Mouse (Mus musculus) heart, postnatal 36 days (tissue): ENCODE measurements around the gene Vhl. TPM values are rescaled to one million over a fixed set of nuclear protein-coding genes. Genes with fewer than 3 reads are reported as not detected.
"Not testable (repeated sequence)": the region's sequence is repeated elsewhere in the genome, so short reads cannot be mapped to it uniquely, and the experiment has no call there.

Source experiments
- DNase-seq, 2 experiments: peaks; one replicate each; pipeline ENCODE4 v3.0.0; 2021 to 2022
- intact Hi-C: fragments of 180-260 bp; cut with DNase I; formaldehyde crosslinking; loops from one replicate; pipeline ENCODE4 v1.15.1; 2025
- total RNA-seq, 2 experiments: library from RNA; stranded (reverse); gene quantifications; 2 replicates each; pipeline ENCODE4 v1.2.3; 2021

Gene Vhl
- total RNA-seq, 2 experiments from 2014 or later = 10.5 to 13.8 TPM

DNA sequence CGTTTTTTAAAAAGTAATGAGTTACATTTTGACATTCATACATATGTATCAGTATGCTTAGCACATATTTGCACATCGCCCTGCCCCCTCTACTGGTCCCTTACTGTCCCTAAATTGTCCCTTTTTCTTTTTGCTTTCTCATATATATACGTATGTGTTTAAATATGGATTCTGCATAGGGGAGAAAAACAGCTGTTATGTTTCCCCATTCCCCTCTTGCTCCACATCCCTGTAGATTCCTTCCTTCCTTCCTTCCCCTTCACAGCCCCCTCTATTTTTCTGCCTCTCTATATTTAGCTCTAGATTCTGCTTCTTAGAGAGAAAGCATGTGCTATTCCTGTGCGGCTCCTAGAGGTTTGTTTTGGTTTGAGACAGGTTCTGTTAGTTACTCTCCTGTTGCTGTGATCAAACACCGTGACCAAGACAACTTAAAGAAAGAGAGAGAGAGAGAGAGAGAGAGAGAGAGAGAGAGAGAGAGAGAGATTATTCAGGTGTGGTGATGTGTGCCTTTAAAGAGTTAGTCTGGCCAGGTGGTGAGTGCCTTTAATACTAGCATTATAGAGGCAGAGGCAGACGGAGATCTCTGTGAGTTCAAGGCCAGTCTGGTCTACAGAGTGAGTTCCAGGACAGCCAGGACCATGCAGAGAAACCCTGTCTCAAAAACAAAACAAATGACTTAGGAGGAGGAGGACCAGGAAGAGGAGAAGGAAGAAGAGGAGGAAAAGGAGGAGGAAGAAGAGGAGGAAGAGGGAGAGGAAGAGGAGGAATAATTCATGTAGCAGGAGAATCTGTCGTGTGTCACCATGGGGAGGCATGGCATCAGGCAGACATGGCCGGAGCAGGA, 36.1 kb downstream of the Vhl start:
- no peak for DNase-seq
- intact Hi-C loops = no loop called here

DNA sequence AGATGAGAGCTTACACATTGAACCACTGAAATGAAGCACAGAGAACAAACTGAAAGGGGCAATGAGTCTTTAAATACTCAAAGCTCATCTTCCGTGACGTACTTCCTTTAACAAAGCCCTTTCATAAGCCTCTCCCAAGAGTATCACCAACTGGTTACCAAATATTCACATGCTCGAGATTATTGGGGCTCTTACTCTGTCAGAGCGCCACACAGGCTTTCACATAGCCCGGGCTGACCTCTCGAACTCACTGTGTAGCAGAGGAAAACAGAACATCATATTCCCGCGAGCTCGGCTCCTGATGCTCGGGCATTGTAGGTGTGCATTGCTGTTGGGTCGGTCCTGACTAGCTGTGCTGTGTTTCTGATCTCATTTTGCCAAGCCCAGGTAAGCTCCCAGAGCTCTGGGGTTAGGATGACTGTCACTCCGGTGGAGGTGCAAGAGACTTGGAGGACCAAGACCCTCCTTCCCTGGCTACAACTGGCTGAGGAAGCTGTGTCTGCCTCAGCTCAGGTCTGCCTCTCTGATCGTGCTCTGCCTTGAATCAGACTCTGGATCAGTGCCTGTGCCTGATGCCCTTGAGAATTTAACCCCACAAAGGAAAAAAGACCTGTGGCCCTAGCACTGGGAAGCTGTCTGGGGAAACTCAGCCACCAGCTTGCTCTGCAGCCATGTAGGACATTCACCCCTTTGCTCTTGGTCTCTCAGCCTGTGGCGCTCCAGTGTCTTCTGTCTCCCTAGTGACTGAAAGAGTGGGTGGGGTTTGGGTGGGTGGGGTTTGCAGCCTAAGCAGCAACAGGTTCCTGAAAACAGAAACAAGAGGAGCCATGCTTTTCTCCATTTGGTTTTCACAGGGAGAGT, 37.0 kb downstream of the Vhl start:
- DNase-seq = no peak
- intact Hi-C loops = no loop called here

DNA sequence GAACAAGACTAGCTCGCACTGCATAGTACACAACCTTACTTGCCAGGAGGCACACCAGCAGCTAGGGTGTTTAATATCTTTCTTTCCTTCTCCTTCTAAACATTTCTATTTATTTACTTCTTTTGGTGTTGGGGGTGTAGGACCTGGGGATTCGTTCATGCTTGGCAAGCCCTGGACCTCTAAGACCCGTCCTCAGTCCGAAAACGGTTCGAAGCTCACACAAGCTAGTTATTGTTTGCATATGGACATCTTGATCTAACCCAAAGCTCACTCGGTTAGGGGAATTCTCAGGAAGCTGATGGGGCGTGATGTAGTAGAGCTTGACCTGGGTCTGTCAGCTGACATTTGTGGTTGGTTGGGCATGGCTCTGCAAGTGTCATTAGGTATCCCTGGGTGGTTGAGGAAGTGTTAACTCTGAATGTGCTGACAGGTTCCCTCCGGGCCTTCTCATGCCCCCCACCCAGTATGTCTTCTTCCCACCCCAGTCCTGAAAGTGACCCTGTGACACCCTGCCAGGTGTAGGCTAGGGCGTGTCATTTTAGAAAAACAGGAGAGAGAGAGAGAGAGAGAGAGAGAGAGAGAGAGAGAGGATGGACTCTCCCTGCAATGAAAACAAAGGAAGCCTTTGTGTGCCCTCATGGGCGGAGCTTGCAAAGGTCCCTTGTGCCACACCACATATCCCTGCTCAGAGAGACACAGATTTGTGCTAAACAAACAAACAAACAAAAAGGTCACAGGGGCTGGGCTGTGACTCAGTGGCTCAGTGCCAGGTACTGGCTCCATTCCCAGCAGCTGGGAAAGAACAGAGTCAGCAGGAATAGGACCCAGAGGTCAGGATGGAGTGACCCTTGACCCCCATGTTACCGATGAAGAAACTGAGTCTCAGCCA, 37.8 kb downstream of the Vhl start:
- intact Hi-C loops = no loop called here
- peak in 1 of 2 experiments; percentile 65 for DNase-seq

DNA sequence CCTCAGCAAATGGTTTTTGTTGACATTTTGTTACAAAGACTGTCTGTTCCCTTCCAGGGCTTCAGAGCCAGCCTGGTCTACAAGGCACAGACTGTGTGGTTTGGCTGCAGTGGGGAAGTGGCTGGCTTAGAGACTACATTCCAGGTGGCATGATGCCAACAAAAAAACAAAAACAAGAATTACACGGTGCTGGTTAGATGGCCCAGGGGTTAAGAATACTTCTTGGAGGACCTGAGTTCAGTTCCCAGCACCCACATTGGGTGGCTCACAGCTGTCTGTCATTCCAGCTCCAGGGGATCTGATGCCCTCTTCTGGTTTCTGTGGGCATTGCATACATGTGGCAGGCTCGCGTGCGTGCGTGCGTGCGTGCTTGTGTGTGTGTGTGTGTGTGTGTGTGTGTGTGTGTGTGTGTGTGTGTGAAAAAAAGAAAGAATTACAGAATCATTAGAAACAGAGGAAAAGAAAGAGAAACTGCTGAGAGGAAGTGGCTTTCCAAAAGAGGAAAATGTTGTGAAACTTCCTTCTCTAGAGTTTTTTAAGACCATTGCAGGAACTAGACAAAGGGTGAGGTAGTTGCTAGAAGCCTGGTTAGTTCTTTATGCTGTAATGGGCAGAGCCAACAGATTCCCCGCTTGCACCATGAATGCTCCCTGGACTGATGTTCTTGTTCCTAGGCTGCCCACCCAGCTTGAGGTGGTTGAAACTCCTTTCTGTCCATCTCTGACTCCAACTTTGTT, 39.4 kb downstream of the Vhl start:
- intact Hi-C loops = no loop called here
- DNase-seq = no peak

DNA sequence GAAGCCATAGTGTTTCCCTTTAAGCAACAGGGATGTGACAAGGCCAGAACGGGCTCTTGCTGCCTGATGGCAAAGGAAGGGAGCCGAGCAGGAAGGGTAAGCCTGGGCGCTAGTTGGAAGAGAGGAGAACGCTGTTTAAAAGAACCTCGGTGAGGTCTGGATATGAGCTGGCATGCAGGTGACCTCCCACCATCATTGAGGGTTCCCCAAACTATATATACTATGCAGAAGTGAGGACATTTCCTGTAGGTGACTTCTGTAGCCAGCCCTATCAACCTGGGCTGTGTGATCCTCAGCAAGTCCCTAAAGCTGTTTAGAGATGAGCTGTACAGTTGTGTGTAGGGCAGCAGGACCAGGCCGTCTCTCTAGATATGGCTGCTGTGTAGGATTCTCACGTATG, 40.5 kb downstream of the Vhl start:
- no peak for DNase-seq
- intact Hi-C loops = no loop called here

DNA sequence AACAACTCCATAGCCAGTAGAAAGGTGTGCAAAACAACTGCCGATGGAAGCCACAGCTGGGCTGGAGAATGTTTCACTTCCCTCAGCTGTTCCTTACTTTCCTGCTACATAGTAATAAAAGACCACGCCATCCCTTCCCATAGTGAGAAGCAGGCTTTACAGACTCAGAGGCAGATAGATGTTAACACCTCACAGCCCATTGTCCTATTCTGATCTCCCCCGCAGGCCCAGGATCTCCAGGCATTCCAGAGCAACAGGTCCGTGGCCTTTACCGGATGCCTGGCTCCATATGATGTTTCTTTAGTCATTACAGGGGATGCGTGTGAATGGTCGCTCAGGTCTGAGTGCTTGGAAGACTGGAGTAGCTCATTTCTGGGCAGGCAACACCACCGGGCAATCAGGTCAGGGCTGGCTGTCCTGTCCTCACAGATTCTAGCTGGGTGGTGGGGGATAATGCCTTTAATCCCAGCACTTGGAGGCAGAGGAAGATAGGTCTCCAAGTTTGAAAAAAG, 43.9 kb downstream of the Vhl start:
- DNase-seq = no peak
- intact Hi-C loops = loop anchor here (2.0 kb wide), 1 partner anchor 23 kb away; no protein-coding TSS in a partner anchor

DNA sequence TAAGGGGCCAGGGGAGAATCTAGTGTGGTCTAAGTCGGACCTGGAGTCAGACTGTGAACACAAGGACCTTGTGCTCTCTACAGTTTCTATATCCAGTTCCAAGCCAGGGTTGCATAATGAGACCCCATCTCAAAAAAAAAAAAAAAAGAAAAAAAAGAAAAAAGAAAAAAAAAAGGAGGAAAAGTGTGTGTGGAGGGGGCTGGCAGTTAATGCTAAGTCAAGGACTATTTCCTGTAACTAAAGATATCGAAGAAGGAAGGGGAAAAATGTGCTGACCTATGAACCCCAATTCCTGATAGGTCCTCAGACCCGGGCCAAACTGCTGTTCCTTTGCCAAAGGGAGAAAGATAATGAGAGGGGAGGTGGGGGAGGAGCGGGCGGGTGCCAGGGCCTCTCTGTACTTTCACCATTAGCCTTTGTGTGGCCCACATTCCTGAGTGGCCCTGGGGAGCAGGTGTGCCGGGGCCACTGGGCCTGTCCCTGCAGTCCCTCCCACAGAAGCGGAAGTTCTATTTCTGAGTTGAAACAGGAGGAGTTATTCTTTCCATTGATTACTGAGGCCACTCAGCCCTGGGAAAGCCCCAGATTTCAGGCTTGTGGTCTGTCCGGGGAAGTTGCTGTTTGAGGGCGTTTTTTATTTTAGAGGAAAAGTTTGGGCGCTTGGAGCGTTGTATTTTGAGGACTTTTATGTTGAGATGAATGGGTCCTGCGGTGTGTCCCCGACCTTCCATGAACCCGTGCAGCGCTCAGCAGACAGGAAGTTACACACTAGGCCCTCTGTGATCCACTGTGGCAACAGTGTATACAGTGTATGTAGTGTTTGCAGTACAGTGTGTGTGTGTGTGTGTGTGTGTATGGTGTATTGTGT, 44.8 kb downstream of the Vhl start:
- intact Hi-C loops = loop anchor here (2.0 kb wide), 1 partner anchor 24 kb away; no protein-coding TSS in a partner anchor

DNA sequence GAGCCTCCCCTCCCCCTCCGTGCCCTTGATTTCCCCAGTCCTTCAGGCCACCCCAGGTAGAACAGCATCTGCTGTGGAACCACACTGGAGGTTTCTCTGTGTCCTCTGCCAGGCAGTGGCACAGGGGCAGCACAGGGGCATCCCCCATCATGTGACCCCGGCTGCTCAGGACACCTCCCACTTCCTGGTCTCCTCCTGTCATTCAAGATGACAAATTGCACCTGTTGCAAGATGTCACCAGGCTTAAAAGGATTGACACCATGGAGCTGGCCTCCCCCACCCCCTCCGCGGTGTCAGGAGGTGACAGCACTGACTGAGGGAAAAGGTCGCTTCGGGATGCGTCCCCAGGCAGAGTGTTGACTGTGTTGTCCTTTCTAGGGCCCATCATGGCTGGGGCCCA, 46.1 kb downstream of the Vhl start:
- no peak for DNase-seq
- intact Hi-C loops = loop anchor here (2.0 kb wide), 1 partner anchor 25 kb away; no protein-coding TSS in a partner anchor

More for the DNA sequence above, 44.8 kb downstream of the Vhl start:
- peak; percentile 54 to 61 for DNase-seq

DNA sequence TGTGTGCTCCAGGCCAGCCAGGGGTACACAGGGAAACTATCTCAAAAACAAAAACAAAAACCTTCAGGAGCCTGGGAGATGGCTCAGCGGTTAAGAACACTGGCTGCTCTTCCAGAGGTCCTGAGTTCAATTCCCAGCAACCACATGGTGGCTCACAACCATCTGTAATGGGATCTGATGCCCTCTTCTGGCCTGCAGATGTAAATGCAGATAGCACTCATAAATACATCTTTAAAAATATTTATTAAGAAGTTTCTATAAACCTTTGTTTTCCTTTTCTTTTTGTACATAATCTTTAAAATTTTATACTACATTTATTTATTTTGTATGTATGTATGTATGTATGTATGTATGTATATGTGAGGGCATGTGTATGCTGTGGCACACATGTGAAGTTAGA, 48.3 kb downstream of the Vhl start:
- DNase-seq, intact Hi-C loops: not testable (repeated sequence)

DNA sequence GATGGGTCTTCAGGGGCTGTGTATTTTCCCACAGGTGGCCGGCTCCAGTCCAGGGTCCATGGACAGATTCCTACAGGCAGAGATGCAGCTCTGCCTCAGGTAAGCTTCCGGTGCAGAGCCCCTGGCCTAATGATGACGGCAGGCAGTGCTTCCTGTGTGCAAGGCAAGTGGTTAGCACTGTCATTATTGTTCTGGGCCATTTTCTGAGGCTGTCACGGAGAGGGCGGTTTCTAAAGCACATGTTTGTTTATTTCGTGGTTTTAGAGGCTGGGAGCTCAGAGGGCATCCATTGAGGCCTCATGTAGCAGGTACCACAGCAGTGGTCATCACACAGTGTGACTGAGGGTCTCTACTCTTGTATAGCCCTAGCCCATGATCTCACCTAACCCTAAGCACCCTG, 49.2 kb downstream of the Vhl start:
- intact Hi-C loops = no loop called here
- DNase-seq = no peak

DNA sequence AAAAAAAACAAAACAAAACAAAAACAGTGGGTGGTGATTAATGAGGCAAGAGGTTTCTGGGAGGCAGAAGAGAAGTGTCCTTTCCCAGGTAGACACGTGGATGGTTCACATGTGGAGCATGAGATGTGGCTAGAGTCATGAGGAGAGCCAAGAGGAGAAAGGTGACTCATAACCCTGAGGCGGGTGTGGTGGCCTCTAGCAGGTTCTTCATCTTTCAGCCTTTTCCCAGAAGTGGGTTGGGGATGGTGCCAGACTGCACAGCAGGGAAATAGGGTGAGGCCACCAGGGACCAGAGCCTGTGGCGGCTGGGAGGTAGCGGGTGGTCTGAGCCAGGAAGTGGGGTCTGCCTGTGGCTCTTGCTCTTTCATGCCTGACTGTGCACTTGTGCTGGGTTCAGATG, 51.5 kb downstream of the Vhl start:
- no peak for DNase-seq
- intact Hi-C loops = no loop called here

DNA sequence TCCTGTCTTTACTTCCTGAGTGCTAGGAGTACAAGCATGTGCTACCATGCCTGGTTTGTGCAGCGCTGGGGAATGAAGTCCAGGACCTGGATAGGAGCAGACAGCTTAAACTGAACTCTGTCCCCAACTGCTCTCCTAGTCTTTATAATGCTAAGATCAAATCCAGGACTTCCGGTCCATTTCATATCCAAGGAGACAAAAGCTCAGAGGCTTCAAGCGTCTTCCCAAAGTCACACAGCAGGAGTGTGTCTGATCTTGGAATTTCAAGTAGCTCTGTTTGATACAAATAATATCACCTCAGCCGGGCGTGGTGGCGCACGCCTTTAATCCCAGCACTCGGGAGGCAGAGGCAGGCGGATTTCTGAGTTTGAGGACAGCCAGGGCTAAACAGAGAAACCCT, 52.2 kb downstream of the Vhl start:
- intact Hi-C loops = no loop called here

DNA sequence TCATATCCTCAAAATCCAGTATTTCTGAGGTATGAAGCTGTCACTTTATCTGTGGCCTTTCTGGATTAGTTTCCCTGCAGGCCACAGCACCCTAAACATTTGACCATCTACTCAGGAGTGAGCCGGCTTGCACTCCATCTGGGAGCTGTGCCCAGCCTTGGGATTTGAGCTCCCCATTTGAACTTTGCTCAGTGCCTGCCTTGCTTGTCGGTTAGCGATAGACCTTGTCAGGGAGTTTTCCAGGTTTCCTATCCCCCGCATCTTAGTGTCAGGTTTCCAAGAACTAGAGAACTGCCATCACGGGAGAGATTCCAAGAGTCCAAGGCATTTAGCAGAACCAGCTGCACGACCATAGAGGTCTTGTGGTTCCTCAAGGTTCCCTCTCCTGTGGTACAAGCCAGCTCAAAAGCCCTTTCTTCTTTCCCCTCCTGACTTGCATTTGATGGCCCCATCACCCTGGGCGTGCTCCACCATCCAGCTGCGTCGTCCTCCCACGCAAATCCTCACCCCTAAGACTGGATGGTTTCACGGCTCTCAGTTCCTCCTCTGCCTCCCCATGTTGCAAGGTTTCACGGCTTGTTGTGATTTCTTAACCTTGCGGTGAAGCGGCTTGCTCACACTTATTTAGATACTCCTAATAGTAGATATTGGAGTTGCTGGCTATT, 53.4 kb downstream of the Vhl start:
- intact Hi-C loops = no loop called here
- DNase-seq = no peak

More for the DNA sequence above, 52.2 kb downstream of the Vhl start:
- DNase-seq = no peak

DNA sequence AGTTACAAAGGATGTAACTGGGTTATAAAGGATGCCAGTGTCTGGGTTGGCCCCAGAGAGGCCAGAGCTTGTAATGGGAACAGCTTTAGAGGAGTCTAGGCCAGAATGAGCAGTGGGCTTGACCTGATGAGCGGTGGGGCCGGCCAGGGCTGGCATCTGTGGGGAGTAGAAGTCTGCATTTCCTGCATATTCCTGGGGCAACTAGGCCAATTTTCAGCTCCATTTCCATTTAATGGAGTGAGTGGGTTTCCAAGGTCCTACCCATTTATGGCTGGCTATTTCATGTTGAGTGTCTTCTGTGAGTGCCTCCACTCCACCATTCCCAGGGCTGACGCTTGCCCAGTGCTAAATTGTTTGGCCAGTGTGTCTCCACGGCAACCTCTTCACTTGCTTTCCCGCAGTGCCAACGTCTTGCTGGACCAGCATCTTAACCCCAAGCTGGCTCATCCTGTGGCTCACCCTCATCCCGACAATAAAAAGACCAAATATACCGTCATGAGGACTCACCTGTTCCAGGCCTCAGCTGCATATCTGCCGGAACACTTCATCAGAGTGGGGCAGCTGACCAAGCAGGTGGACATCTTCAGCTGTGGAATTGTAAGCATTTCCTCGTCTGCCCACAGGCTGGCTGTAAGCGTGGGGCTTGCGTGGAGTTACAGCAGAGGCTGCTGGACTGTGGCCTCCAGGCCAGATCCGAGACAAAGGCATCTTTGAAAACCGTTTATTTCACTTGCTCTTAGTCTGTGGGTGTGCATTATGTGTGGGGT, 54.7 kb downstream of the Vhl start:
- intact Hi-C loops = no loop called here
- no peak for DNase-seq

DNA sequence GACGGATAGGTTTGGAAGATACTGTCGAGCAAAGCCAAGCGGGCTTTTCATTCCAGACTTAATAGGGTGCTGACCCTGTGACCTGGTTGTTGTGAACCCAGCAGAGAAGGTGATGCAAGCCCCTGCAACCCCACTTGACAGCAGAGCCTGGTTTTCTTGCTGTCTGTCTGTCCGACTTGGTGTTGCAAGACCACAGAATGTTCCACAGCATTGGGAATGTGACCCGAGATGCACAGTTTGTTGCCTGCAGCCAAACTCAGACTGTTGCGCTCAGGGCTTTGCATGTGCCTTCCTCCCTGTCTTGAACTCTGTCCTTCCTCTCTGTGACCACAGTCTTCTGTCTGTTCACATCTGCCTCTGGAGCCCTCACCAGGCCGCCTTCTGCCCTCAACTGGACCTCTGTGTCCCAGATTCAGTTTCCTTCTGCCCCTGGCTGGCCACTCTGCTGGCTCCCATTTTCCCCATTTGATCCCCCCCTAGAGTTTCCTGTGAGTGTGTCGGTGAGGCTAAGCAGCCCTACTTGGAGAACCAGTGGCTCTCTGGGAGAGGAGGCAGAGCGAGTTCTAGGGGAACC, 56.3 kb downstream of the Vhl start:
- DNase-seq = no peak
- intact Hi-C loops = no loop called here
